Mouse (Mus musculus) spleen, adult 12 weeks (tissue): ENCODE data around the gene Pafah1b3.
"Not testable (repeated sequence)": the region's sequence is repeated elsewhere in the genome, so short reads cannot be mapped to it uniquely, and the experiment has no call there.

Experiments
- DNase-seq: peaks from one replicate; pipeline ENCODE4 v3.0.0; 2022; ENCODE audit warnings: low spot score

The Pafah1b3 gene

GRCm38 (mm10) chr7:25269029-25269428 is 28.8 kb downstream of the Pafah1b3 start:
- no peak for DNase-seq

DNA sequence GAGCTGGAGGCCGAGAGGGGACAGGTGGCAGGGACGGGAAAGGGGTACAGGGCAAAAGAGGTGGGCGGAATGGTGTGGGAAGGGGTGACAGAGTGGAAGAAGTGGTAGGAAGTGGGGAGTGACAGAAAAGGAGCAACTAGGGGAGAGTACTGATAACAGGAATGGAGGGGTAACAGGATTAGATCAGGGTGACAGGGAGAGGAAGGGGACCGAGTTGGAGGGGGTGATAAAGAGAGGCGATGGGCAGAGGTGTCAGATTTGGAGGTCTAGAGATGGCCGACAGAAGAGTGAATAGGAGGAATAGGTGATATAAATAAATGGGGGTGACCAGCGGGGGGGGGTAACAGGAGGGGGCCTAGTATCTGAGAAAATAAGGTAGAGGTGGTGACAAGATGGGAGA is 29.2 kb downstream of the Pafah1b3 start:
- no peak for DNase-seq

- DNase-seq: peak; percentile 97
Measured at GRCm38 (mm10) chr7:25267751-25268463, 29.9 kb downstream of the Pafah1b3 start.

- DNase-seq: peak; percentile 99
Measured at GRCm38 (mm10) chr7:25267301-25267750, 30.5 kb downstream of the Pafah1b3 start, which contains the start of gene Cic. Gene Cic (plus strand): TSS chr7:25267704.

- DNase-seq: no peak
Measured at GRCm38 (mm10) chr7:25266180-25266962, 31.4 kb downstream of the Pafah1b3 start.

DNA sequence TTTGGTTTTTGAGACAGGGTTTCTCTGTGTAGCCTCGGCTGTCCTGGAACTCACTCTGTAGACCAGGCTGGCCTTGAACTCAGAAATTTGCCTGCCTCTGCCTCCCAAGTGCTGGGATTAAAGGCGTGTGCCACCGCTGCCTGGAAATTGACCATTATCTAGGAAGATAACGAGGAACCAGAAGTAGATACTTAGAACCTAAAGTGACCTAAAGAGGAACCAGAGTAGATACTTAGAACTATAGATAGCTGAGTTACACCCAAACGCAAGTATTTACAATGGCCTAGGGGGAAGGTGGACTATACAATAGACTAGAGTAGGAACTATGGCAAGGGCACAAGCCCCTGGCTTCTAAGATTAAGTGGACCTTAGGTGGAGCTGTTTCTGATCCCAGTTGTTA is 32.0 kb downstream of the Pafah1b3 start:
- not testable (repeated sequence) for DNase-seq

- DNase-seq: no peak
Measured at GRCm38 (mm10) chr7:25263968-25264870, 33.6 kb downstream of the Pafah1b3 start.

- no peak for DNase-seq
Measured at GRCm38 (mm10) chr7:25261896-25262295, 35.9 kb downstream of the Pafah1b3 start.

DNA sequence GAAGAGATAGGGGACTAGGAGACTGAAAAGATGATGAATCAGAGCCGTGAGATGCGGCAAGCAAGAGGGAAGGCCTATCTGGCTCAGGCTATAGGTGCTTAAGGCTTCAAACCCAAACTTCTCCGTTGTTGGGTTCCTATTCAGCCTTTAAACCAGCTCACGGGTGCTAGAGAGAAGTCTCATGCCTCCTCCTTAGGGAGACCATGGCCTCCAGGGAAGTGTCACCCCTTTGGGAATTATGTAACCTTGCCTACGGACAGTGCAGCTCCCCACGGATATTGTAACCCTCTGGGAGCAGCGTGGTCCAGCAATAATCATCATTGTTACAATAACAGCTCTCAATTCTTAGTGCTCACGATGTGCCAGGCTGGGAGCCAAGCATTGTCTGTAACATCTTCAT is 46.0 kb downstream of the Pafah1b3 start:
- DNase-seq: no peak

GRCm38 (mm10) chr7:25251071-25251791 is 46.6 kb downstream of the Pafah1b3 start:
- no peak for DNase-seq

DNA sequence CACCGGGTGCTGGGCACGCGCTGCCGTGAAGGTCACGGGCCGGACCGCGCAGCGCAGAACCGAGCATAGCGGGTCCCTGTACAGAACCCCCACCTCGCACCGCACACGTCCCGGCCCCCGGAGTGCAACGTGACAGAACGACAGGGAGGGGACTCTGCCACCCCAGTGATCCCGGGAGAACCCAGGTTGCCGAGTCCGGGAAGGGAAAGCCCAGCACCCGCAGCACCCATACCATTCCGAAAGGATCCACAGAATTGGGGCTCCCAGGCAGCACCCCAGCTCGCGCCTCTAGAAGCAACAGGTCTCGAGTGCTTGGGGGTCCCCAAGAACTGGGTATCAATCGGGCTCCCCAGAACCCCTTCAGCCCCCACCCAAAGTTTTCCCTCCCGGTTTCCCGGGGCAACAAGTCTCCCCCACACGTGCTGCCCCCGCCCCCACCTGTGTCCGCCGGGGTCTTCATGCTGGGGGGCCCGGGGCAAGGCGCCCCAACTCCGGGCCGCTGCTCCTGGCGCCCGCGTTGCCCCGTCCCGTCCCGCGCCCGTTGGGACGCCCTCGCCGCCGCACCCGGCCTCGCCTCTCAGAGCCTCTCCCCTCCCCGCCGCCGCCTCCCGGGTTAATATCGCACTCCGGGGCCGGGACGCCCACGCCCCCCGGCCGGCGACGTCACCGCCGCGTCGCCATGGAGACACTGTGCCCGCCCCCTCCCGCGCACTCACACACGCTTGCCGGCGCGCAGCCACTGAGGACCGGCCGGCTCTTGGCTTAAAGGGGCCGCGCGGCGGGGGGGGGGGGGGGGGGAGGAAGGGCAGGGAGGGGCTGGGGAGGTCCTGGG is 47.4 kb downstream of the Pafah1b3 start, which contains the start of gene Erf:
Gene Erf (minus strand): TSS at position 621 of the 832 bp plus-strand sequence.
- peak; percentile 91 for DNase-seq

- DNase-seq: no peak
Measured at GRCm38 (mm10) chr7:25249314-25250140, 48.3 kb downstream of the Pafah1b3 start.

DNA sequence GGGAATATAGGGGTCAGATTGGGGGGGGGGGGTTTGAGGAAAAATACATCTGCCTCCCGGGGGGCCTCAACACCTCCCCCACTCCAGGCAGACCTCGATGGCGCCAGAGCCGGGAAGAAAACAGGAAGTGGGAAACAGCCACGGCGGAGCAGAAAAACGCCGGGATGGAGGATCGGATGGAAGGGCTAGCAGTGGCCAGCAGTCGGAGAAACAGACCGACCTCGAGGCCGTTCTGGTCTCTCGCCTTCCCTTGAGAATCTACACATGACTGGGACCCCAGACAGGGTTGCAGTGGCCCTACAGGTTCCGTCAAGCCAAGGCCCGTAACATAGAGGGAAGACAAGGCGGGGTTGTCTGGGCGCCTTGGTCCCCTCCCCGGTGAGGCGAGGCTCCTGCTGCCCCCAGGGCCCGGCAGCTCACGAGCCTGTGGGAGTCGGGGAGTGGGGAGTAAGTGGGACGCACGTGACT is 48.9 kb downstream of the Pafah1b3 start:
- no peak for DNase-seq

DNA sequence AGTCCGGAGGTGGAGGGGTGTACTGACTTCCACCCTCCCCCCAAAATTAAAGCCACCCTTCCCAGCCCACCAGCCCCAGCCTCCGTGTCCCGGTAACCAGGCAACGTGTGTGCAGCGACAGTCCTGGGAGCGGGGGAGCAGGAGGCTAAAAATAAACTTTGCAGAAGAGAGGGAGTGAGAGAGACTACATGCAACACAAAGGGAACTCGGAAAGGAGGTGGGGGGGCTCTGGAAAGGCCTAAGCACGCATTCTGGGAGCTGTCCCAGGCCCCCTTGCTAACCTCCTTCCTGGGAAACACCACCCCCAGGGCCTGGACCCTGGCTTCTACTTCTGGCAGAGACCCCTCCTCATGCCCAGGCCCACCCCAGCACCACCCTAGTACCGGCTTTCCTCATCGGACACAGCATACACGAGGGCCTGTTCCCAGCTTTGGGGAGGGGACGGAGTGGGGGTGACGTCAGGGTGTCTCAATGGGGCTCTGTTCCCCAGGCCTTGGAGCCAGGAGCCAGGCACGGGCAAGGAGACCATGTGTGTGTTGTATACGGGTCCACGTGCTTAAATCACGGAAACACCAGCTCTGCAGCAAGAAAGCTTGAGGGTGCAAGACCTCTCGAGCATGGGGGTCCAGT is 49.7 kb downstream of the Pafah1b3 start:
- no peak for DNase-seq

DNA sequence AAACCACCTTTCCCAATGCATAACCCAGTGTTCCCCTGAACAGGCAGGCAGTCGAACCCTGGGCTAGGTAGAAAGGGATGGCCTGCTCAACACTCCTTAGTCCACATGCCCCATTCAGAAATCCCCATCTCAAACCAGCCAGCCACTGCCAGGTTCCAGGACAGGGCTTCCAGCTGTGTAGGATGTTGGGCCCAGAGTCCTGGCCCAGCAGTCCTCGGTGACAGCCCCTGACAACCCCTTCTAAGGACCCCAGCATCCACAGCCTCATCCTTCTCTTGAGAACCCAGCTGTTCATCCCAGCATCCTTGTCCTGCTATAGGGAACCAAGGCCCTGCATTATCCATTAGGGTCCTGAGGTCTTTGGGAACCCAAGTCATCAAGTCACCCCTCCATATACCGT is 50.3 kb downstream of the Pafah1b3 start:
- DNase-seq: no peak

- no peak for DNase-seq
Measured at GRCm38 (mm10) chr7:25246759-25247137, 51.0 kb downstream of the Pafah1b3 start.

GRCm38 (mm10) chr7:25246079-25246758 is 51.6 kb downstream of the Pafah1b3 start:
- no peak for DNase-seq
